Mouse (Mus musculus): ENCODE results near the gene Clk2.

- TF ChIP-seq CTCF (IDR thresholded peaks at IDR 0.05; ENCODE audit: extremely low read depth, insufficient read depth, low read length) (no peak), POLR2A (IDR thresholded peaks at IDR 0.05; ENCODE audit: extremely low read depth, insufficient read depth, low read length) (no peak)
Observed at GRCm38 (mm10) chr3:89203142-89203514, 38.5 kb downstream of the Clk2 start.

All from cortical plate, adult 2 months (tissue).